ENCODE assay signal across 19 mouse cellular contexts in genomic region chr14:25422946-25423345, GRCm38 (mm10).
"Had no signal": no experiment of that assay in that cellular context is flagged by ENCODE, and none has a peak within 500 bp of the region (broad histone marks: within the 10 kb centered on the region; RNA-seq: fewer than 3 reads in every experiment).

No protein-coding gene starts in this region.

- H3K27me3 ChIP-seq: limb, embryonic 12.5 days; limb, embryonic 15.5 days; lung, embryonic 15.5 days; neural tube, embryonic 13.5 days; stomach, embryonic 15.5 days had no signal

- DNase-seq: kidney, adult 18-20 months; kidney, adult 9 months; layer of hippocampus, adult 9-11 months; liver, postnatal 0 days; lung, postnatal 10 days; retina, postnatal 1 day; right cerebral cortex, postnatal 25 days; spleen, adult 18-20 months; thymus, postnatal 25 days had no signal

- H3K27ac ChIP-seq: limb, embryonic 12.5 days; limb, embryonic 15.5 days; liver, embryonic 14.5 days; lung, embryonic 15.5 days; midbrain, embryonic 12.5 days had no signal

- H3K4me3 ChIP-seq: layer of hippocampus, adult 2 months; limb, embryonic 12.5 days; limb, embryonic 15.5 days; lung, embryonic 15.5 days; midbrain, embryonic 12.5 days; myocyte; neural tube, embryonic 13.5 days; stomach, embryonic 15.5 days had no signal

- ATAC-seq: liver, postnatal 0 days had no signal

- H3K4me2 ChIP-seq: limb, embryonic 12.5 days; limb, embryonic 15.5 days; liver, embryonic 11.5 days; lung, embryonic 15.5 days; midbrain, embryonic 12.5 days; neural tube, embryonic 13.5 days; stomach, embryonic 15.5 days had no signal

- H3K9ac ChIP-seq: limb, embryonic 12.5 days; limb, embryonic 15.5 days; liver, embryonic 14.5 days; liver, postnatal 0 days; lung, embryonic 15.5 days; midbrain, embryonic 12.5 days; neural tube, embryonic 13.5 days; stomach, embryonic 15.5 days had no signal

- H3K9me3 ChIP-seq: limb, embryonic 12.5 days; limb, embryonic 15.5 days; lung, embryonic 15.5 days; midbrain, embryonic 12.5 days; neural tube, embryonic 13.5 days; stomach, embryonic 15.5 days had no signal

- H3K36me3 ChIP-seq: limb, embryonic 12.5 days; limb, embryonic 15.5 days; lung, embryonic 15.5 days; midbrain, embryonic 12.5 days; neural tube, embryonic 13.5 days; stomach, embryonic 15.5 days had no signal
